Mouse (Mus musculus) central nervous system, embryonic 14 days (tissue): ENCODE results near the gene Serpina3a. TPM values are rescaled to one million over a fixed set of nuclear protein-coding genes. Genes with fewer than 3 reads are reported as not detected.

Experiments
- polyA plus RNA-seq: library from polyadenylated mRNA; depleted of rRNA; stranded (reverse); fragments of >200 nt; gene quantifications from 2 replicates; pipeline ENCODE4 v1.2.3, GENCODE M21; 2012; rRNA removed

Serpina3a gene
- not detected in 2 replicates for polyA plus RNA-seq

DNA sequence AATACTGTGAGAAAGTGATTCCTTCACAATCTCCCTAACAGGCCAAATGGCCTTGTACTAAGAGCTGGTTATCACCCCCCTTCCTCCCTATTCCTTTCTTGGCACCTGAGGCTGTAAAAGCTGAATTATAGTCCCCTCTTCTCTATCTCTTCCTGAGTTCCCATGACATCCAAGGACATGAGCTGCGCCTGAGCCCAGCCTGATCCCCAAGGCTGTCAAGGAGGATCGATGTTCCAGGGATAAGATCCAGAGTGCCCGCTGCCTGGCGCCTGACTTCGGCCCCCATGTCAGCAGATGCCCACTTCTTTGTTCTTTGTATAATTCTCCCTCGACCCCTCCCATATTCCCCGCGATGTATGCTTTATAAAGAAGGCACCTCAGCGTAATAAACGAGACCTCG, at the start of gene Serpina3a:
Gene Serpina3a (plus strand): TSS at position 392 of the 400 bp plus-strand sequence.

DNA sequence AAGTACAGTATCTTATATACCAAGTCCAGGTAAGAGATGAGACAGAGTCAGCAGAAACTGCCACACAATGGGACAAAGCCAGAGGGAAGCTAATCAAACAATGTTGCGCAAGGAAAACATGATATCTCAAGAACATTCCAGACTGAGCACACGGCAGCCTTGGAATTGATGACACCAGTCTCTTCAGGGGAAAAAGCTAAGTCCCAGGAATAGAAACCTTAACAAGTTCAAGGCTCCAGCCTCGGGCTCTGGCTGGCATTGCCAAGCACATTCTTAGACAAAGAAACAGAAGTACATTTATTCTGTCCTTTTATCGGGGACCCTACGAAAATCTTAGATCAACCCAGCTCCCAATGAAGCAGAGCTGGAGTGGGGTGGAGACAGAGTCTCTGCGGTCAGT, 11.8 kb upstream of the Serpina3a start, which contains the start of gene Serpina5:
Gene Serpina5 (plus strand): TSS at position 346 of the 400 bp plus-strand sequence.

DNA sequence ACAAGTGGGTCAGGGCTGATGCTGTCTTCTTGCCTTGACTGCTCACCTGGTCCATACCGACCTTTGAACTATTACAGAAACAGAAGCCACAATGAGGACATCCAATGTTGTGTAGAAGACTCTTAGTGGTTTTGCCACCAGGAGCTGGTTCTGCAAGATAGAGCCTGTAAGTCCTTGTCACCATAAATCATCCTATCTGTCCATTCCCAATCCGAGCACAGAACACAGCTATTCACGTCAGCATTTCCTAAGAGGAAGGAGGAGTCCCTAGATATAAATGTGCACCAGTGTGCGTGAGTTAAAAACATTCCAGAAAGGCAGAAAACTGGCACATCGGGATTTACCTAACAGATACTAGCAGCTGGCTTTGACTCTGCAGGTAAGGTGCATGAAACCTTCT, 15.2 kb downstream of the Serpina3a start, which contains the start of gene Serpina3b:
Gene Serpina3b (plus strand): TSS at position 301 of the 400 bp plus-strand sequence.

DNA sequence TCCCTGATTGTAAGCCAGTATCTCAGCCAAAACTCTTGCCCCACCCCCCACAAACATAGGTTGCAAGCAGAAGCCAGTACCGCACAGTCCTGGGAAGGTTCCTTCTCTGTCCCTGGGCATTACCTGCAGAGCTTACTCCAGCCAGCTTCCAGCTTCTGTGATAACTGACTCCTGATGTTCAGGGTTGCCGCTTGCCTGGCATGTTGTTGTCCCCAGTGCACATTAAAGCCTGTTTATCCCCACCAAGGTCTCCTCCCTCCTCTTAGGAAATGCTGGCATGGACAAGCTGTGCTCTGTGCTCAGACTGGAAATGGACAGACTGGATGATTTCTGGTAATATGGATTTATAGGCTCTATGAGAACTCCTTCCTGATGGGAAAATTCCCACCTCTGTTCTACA, 41.1 kb downstream of the Serpina3a start, which contains the start of gene Serpina3c:
Gene Serpina3c (minus strand): TSS at position 215 of the 400 bp plus-strand sequence.

Other genes with a start within 250 kb of the Serpina3a start
- gene Serpina1a, start 249.2 kb upstream of the Serpina3a start, polyA plus RNA-seq, result not detected in 2 replicates
- gene Serpina1c, start 207.8 kb upstream of the Serpina3a start, polyA plus RNA-seq, result 0.08 TPM in 1 of 2 replicates, not detected in the other
- gene Serpina1e, start 153.7 kb upstream of the Serpina3a start, polyA plus RNA-seq, result 0.08 TPM in 1 of 2 replicates, not detected in the other
- not detected in 2 replicates for gene Serpina11, start 122.8 kb upstream of the Serpina3a start, polyA plus RNA-seq
- 0.09 TPM in 1 of 2 replicates, not detected in the other for gene Serpina9, start 99.0 kb upstream of the Serpina3a start, polyA plus RNA-seq
- not detected in 2 replicates for gene Serpina12, start 68.3 kb upstream of the Serpina3a start, polyA plus RNA-seq
- gene Serpina5, start 11.6 kb upstream of the Serpina3a start, polyA plus RNA-seq, result not detected in 2 replicates
- gene Serpina3b, start 15.3 kb downstream of the Serpina3a start, polyA plus RNA-seq, result not detected in 2 replicates
- not detected in 2 replicates for gene Serpina3c, start 41.1 kb downstream of the Serpina3a start, polyA plus RNA-seq
- gene Serpina3f, start 101.8 kb downstream of the Serpina3a start, polyA plus RNA-seq, result 0.22 and 0.59 TPM in 2 replicates
- 0.92 and 4.2 TPM in 2 replicates for gene Serpina3g, start 123.5 kb downstream of the Serpina3a start, polyA plus RNA-seq
- gene Serpina3i, start 150.4 kb downstream of the Serpina3a start, polyA plus RNA-seq, result 0.09 and 0.11 TPM in 2 replicates
- gene Serpina3j, start 201.8 kb downstream of the Serpina3a start, polyA plus RNA-seq, result not detected in 2 replicates
- not detected in 2 replicates for gene Serpina3k, start 225.8 kb downstream of the Serpina3a start, polyA plus RNA-seq
- gene Serpina3m, start 225.8 kb downstream of the Serpina3a start, polyA plus RNA-seq, result not detected in 2 replicates